Mouse (Mus musculus) layer of hippocampus, adult 18-20 months (tissue): ENCODE measurements around the gene Zc3h15. TPM values are rescaled to one million over a fixed set of nuclear protein-coding genes. Genes with fewer than 3 reads are reported as not detected.
"Not testable (repeated sequence)": the region's sequence is repeated elsewhere in the genome, so short reads cannot be mapped to it uniquely, and the experiment has no call there.

ENCODE experiments used
- DNase-seq, 2 experiments: peaks; one replicate each; pipeline ENCODE4 v3.0.0; 2022; ENCODE audit warnings: low spot score in 2 of 2
- total RNA-seq, 2 experiments: library from RNA; stranded (reverse); gene quantifications; 2 replicates each; pipeline ENCODE4 v1.2.3; 2021

The Zc3h15 gene
- total RNA-seq, 2 experiments from 2014 or later = 129 to 133 TPM

- DNase-seq = not testable (repeated sequence)
These were observed 69.0 kb downstream of the Zc3h15 start for GRCm38 (mm10) chr2:83713281-83713680.

DNA sequence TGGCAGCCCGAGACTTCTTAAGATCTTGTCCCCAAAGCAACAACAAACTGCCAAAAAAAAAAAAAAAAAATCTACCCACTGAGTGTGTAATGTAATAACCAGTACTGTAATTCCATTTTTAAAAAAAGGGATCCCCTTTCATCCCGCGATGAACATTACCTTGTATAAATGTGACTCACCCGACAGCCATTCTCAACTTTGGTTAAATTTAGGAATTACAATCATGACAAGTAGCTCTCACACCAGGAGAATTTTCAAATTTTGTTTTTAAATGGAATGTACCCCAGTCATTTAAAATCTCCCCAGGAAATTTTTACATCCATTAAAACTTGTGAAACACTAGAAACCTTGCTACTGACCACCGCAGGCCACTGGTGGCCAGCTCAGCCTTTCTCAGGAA lies 69.7 kb downstream of the Zc3h15 start:
- no peak for DNase-seq

Other genes with a start within 250 kb of the Zc3h15 start
- 10 to 100 TPM; 65.3 to 71.4 TPM for gene Itgav, start 80.0 kb downstream of the Zc3h15 start, total RNA-seq
- gene Fam171b, start 168.2 kb downstream of the Zc3h15 start, total RNA-seq = 100 to 1,000 TPM; 203 to 205 TPM